Mouse (Mus musculus) brain, embryonic 14.5 days (tissue): ENCODE measurements at regions not wholly inside any gene's neighbourhood (a gene's known extent, or its start where the extent isn't known, plus 50 kb on each side); places are given as distances from the start of the nearest gene placed in this dataset.

Experiments
- DNase-seq: peaks from one replicate; pipeline ENCODE4 v3.0.0-alpha.2; 2011; ENCODE audit warnings: low read depth
- CTCF ChIP-seq: fragments of 200-500 bp; IDR thresholded peaks from 2 replicates; pipeline ENCODE4 v1.5.1; 2012; ENCODE audit warnings: inconsistent platforms, mild to moderate bottlenecking, moderate library complexity, borderline replicate concordance; ENCODE audit not compliant: insufficient read depth, insufficient read length; ENCODE audit errors: extremely low read depth
- POLR2A ChIP-seq: fragments of 200-500 bp; IDR thresholded peaks from 2 replicates; pipeline ENCODE4 v1.6.1; 2012; ENCODE audit warnings: mild to moderate bottlenecking, inconsistent platforms, borderline replicate concordance; ENCODE audit not compliant: poor library complexity, insufficient read depth, insufficient read length, severe bottlenecking; ENCODE audit errors: extremely low read depth

DNA sequence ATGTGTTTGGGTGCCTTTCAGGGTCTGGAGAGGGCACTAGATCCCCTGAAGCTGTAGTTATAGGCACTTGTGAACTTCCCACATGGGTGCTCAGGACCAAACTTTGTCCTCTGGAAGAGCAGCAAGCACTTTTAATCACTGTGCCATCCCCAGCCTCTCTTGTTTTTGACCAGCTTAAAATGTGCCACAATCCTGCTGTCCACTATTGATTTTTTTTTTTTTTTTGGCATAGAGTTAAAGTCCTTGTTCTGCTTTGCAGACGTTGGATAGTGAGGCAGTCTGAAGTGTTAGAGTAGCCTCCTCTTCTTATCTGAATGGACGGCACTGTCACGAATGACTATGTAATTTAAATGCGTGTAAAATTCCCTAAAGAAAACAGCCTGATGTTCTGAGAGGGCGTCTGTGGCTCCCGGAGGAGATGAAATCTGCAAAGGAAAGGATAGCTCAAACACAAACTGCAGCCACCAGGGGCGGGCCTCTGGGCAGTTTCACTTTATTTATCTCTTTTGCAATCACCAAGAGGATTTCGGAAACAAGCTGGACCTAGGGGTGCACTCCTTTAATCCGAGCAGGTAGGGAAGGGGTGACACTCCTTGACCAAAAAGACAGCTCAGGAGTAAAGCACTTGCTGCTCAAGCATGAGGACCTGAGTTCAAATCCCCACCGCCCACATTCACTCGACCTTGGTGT, 63.5 kb upstream of the Smyd2 start:
- TF ChIP-seq POLR2A: no peak
- TF ChIP-seq CTCF: no peak
- no peak for DNase-seq

DNA sequence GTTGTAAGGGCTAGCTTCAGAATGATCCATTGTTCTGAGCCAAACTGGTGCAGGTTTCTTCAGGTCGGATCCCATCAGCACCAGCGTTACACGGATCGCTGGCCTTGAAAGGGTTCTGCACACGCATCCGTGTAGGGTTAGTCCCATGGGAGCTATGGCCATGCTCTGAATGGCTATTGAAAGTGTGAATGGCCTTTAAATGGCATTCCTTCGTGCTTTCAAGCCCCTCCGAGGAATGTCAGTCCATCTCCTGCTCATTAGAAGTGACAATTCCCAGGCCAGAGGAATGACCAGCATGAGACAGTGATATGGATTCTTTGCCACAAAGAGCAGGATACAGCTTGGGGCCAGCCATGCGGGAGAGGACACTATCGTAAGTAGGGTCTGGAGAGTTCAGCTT, 56.1 kb upstream of the Smyd2 start:
- TF ChIP-seq POLR2A: no peak
- no peak for TF ChIP-seq CTCF
- DNase-seq: no peak

DNA sequence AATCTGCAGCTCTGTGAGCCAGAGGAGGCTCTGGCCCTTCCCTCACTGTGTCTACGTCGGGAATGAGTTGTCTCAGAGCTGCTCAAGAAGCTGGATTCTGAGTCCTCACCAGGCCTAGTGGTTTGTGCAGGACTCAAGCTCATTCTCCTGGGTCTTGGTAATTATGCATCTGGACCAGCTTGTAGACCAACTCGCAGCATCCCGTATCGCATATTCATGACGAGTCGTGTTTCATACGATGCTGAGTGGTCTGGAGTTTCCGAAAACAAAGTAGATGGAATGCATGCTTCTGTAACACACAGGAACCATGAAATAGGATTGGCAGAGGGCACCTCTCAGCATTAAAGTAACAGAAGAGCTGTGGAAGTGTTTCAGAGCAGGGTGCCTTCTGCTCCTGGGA, 53.5 kb upstream of the Smyd2 start:
- DNase-seq: peak; percentile 44
- TF ChIP-seq CTCF: no peak

DNA sequence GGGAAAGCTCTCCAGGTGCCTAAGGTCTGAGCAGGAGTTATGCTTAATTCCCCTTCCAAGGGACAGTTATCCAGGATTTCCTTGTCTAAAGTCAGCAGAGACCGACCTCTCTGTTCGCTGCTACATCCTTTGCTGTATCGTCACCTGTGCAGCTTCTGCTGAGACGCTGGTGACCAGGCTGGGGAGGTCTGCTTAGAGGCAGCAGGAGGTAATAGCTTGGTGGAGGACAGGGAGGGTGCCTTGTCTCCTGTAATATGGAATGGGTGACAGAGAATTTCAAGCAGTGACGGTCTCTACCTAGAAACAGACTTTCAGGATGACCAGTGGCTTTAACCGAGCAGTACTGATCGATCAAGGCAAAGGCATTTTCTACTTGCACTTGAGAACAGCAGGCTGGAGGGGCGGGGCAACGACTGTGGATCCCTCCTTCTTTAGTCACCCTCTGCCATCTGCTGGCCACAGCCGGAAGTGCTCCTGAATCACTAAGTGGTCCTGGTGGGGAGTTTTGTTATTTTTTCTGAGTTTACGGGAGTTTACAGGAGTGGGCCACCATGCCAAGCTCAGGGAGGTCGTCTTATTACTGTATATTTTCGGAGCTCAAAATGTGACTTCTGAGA, 50.7 kb upstream of the Smyd2 start:
- TF ChIP-seq POLR2A: no peak
- TF ChIP-seq CTCF: peak; percentile 96

More for the DNA sequence above, 50.7 kb upstream of the Smyd2 start:
- peak; percentile 96 for DNase-seq
